Mouse (Mus musculus) ES-Bruce4 (cell line): ENCODE measurements around the gene Pou2f2.

Experiments used
- CTCF ChIP-seq: IDR thresholded peaks from one replicate; pipeline ENCODE4 v1.8.1; 2011; ENCODE audit warnings: low read depth, low read length
- EP300 ChIP-seq: IDR thresholded peaks from 2 replicates; pipeline ENCODE4 v1.6.1; 2011; ENCODE audit warnings: low read depth, low read length; ENCODE audit not compliant: insufficient read depth
- POLR2A ChIP-seq: IDR thresholded peaks from one replicate; pipeline ENCODE4 v1.8.1; 2011; ENCODE audit warnings: low read length; ENCODE audit not compliant: insufficient read depth

GRCm38 (mm10) chr7:25174343-25174742 lies 5.2 kb downstream of the Pou2f2 start:
- TF ChIP-seq CTCF (no peak), EP300 (no peak), POLR2A (no peak)
